Mouse (Mus musculus): ENCODE measurements around the gene Knl1. TPM values are rescaled to one million over a fixed set of nuclear protein-coding genes. Genes with fewer than 3 reads are reported as not detected.

Gene Knl1
- total RNA-seq, 2 experiments from 2014 or later, result 0.03 to 0.06 TPM

DNA sequence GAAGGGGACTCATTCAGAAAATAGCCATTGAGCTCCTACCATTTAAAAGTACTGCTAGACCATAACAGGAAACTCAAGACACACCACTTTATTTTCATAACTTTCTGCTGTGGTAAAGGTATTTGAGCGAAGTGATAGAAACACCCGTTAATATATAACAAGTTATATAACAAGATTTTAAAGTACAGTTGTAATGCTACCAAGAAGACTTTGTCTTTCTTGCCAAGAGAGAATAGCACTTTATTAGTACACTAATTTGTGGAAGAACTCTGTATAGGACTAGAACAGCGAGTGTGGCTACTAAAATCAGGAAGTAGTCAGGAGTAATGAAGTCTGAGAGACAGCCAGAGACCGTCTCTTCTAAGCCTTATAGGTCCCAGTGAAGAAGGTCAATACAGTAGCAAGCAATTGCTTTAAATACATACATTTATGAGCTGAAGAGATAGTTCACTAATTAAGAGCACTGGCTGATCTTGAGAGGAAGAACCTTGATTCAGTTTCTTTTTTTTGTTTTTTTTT, 3.3 kb downstream of the Knl1 start:
- TF ChIP-seq CTCF (IDR thresholded peaks at IDR 0.05), result no peak
- Histone ChIP-seq H3K4me3 (no peak overlapping the region), H3K27ac (no peak overlapping the region)
- DNase-seq, result no peak
- intact Hi-C loops (cut with DNase I), result no loop called here

DNA sequence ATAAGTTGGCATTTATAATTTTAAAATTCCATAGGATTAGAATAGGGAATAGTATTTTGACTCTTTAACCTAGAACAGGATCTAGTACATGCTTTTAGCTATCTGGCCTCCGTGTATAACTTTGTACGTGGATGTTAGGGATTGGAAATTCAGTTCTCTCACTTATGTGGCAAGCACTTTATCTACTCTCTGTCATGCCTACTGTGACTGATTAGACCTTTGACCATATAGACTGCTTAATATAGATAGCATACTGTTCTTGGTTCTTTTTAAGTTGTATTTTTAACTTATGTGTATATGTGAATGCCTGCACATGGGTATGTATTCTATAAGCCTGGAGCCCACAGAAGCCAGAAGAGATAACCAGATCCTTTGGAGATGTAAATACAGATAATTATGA, 13.2 kb downstream of the Knl1 start:
- H3K4me3 ChIP-seq, result no peak overlapping the region
- DNase-seq, result no peak
- TF ChIP-seq CTCF (IDR thresholded peaks at IDR 0.05), result no peak
- intact Hi-C loops (cut with DNase I), result no loop called here
- no peak overlapping the region for H3K27ac ChIP-seq

DNA sequence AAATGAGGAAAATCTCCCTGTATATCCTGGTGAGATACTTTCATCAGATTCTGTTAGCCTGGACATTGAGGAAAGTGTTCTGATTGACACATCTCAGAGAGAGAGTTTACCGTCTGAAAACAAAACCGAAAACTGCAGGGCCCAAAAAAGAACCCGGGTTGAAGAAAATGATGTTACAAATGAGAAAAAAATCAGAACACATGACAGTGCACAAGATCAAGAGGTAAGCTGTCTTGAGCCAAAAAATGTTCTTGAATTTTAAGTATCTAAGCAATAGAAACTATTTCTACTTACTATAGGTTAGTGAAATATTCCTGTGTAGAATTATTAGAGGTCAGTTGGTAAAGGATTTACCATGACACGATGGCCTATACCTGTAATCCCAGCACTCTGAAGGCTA, 25.5 kb downstream of the Knl1 start:
- Histone ChIP-seq H3K4me3 (no peak overlapping the region), H3K27ac (no peak overlapping the region)
- no peak for DNase-seq
- TF ChIP-seq CTCF (IDR thresholded peaks at IDR 0.05), result no peak
- intact Hi-C loops (cut with DNase I), result no loop called here

DNA sequence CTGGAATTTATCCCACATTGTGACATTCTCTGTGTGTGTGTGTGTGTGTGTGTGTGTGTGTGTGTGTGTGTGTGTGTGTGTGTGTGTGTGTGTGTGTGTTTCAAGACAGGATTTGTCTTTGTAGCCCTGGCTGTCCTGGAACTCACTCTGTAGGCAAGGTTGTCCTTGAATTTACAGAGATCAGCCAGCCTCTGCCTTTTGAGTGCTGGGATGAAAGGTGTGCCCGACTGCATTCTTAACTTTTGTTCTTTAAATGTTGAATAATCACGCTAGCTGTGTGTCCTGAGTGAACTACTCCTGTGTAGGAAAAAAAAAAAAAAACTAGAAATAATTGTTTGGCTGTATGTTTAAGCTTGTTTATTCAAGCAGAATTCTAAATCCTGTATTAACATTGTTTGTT, 39.2 kb downstream of the Knl1 start:
- Histone ChIP-seq H3K4me3 (no peak overlapping the region), H3K27ac (no peak overlapping the region)
- no peak for DNase-seq
- intact Hi-C loops (cut with DNase I), result no loop called here
- no peak for TF ChIP-seq CTCF (IDR thresholded peaks at IDR 0.05)

DNA sequence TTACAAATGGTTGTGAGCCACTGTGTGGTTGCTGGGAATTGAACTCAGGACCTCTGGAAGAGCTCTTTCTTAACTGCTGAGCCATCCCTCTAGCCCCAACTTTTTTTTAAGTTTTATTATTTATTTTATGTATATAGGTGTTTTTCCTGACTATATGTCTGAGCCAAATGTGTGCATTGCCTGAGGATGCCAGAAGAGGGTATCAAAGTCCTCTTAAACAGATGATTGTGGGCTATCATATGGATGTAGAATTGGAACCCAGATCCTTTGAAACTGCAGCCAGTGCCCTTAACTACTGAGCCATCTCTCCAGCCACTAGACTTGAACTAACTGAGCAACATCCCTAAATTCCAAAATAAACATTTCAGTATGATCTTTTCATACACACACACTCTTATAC, 54.6 kb downstream of the Knl1 start:
- no peak overlapping the region for H3K27ac ChIP-seq
- peak; percentile 25; the same call in 1 of the 2 replicates for TF ChIP-seq CTCF (IDR thresholded peaks at IDR 0.05)
- no peak overlapping the region for H3K4me3 ChIP-seq
- DNase-seq, result no peak
- intact Hi-C loops (cut with DNase I), result no loop called here

DNA sequence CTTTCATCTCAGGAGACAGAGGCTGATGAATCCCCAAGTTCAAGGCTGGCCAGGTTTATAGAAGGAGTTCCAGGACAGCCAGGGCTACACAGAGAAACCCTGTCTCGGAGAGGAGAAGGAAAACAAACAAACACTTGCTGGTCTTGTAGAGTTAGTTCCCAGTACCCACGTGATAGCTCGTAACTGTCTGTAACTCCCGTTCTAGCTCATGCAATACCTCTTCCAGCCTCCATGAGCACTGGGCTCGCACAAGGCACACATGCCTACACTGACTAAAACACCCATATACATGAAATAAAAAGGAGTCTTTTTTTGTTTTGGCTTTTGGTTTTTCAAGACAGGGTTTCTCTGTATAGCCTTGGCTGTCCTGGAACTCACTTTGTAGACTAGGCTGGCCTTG, 59.7 kb downstream of the Knl1 start:
- no peak overlapping the region for H3K4me3 ChIP-seq
- no peak for TF ChIP-seq CTCF (IDR thresholded peaks at IDR 0.05)
- intact Hi-C loops (cut with DNase I), result no loop called here
- DNase-seq, result no peak
- H3K27ac ChIP-seq, result no peak overlapping the region

DNA sequence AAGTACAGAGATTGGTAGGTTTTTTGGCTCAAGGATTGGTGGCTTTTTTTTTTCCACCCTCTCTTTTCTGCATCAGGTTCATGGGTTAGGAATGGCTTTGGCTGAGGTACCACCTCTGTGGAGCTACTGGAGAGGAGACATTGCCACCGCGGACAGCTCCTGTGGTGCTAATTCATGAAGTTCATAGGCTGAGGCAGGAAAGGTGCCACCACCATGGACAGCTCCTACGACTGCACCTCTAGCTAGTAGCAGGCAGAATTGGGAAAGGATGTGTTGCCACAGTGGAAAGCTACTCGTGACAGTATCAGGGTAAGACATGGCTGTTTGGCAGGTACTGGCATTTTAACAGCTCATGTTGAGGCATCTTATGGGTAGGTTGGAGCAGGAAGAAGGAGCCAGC, 61.6 kb downstream of the Knl1 start:
- Histone ChIP-seq H3K4me3 (no peak overlapping the region), H3K27ac (no peak overlapping the region)
- TF ChIP-seq CTCF (IDR thresholded peaks at IDR 0.05), result no peak
- intact Hi-C loops (cut with DNase I), result no loop called here
- no peak for DNase-seq

DNA sequence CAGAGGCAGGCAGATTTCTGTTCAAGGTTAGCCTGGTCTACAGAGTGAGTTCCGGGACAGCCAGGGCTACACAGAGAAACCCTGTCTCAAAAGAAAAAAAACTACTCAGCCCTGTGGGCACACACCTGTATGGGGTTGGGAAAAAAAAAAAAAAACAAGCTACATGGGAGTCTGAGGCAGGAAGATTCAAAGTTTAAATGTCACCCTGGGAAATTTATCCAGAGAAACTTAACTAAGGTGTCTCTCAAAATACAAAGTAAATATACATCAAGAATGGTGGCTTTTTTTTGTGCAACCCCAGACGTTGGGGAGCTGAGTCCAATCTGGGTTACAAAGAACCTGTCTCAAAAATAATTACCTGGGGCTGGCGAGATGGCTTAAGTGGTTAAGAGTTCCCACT, 64.1 kb downstream of the Knl1 start:
- intact Hi-C loops (cut with DNase I), result loop anchor here (5.0 kb wide), 1 partner anchor 64 kb away; the partner anchor contains the start of gene Knl1
- Histone ChIP-seq H3K4me3 (no peak overlapping the region), H3K27ac (no peak overlapping the region)
- TF ChIP-seq CTCF (IDR thresholded peaks at IDR 0.05), result no peak
- no peak for DNase-seq

DNA sequence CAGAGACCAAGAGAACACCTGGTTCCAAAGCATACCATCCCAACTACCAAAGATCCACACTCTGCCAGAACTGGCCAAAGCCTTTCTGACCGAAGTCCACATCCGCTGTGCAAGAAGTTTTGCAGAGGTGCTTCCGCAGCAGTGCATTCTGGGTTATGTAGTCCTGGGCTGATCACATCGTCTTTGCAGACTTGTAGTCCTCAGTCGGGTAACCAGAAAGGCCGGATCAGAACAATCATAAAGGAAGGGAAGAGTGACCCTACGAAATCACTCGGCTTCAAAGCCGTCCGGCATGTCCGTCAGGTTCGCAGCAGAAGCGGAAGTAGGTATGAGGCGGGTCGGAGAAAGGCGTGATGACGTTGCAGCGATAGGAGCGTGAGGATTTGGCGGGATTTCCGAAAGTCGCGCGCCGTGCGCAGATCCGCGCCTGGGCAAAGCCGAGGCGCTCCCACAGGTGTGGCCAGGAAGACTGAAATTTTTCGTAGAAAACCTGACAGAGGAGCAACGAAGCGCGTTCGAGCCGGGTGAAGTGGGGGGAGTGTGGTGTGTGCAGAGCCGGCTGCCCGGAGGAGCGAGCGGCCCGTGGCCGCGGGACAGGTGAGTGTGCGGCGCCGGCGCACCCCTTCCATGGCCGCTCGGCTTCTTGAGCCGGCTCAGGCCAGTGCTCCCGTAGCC, 65.7 kb downstream of the Knl1 start, which contains the start of gene Rad51:
Gene Rad51, plus strand, starts transcription at position 356 of the 675 bp plus-strand sequence.
- DNase-seq, result peak; percentile 88
- Histone ChIP-seq H3K4me3 (peak within 1 kb of the TSS; percentile 85), H3K27ac (peak within 1 kb of the TSS; percentile 96)
- TF ChIP-seq CTCF (IDR thresholded peaks at IDR 0.05), result no peak
- intact Hi-C loops (cut with DNase I), result loop anchor here (5.0 kb wide), 1 partner anchor 65 kb away; the partner anchor contains the start of gene Knl1

DNA sequence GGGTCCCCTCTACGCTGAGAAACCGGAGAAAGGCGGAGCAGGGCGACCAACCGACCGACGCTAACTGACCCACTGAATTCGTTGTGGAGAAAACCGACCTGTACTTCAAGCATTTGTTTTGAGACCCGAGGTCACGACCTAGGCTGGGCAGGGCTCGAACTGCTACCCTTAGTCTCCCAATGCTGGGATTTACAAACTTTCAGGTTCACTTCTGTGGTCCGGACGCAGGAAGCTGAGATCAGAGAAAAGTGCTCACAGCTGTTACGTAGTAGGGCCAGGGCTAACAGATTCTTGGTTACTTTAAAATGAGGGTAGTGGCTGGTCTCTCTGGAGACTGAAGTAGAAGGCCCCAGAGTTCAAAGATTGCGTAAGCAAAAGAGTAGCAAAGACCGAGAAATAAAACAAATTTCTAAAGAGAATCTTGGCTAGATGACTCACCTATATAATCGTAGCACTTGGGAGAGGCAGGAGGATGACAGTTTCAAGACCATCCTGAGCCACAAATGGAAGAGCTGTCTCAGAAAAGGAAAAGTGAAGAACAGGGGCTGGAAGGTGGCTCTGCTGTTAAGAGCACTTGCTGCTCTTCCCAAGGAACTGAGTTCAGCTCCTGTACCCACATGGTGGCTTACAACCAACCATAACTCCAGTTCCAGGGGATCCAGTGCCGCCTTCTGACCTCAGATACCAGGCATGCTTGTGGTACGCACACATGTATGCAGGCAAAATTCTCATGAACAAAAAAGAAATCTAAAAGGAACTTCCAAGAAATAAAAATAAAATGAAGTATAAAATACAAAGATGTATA, 66.4 kb downstream of the Knl1 start:
- DNase-seq, result no peak
- Histone ChIP-seq H3K27ac (peak overlapping the region; percentile 96; the same call in 1 of the 2 replicates), H3K4me3 (peak overlapping the region; percentile 85)
- no peak for TF ChIP-seq CTCF (IDR thresholded peaks at IDR 0.05)
- intact Hi-C loops (cut with DNase I), result loop anchor here (5.0 kb wide), 1 partner anchor 66 kb away; the partner anchor contains the start of gene Knl1

DNA sequence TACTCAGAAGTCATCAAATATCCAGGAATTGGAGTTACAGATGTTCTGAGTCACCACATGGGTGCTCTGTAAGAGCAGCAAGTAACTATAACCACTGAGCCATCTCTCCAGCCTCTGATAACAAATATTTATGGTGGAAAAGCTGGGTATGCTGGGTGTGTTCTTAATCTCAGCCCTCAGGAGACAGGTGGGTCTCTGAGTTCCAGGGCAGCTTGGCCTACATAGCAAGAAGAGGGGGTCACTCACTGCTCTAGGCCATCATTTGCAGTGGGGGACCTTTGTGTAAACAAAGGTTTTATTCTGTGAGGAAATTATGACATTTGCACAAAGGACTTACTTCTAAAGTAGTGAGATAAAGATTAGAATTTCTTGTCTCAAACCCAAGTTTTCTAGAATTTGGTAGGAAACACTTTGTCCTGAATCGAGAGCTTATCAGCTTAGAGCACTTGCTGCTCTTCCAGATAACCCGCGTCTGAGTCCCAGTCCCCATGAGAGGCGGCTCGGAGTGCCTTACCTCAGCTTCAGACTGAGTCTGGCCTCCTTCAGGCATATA, 89.5 kb downstream of the Knl1 start:
- Histone ChIP-seq H3K4me3 (no peak overlapping the region), H3K27ac (no peak overlapping the region)
- intact Hi-C loops (cut with DNase I), result no loop called here
- no peak for TF ChIP-seq CTCF (IDR thresholded peaks at IDR 0.05)
- DNase-seq, result no peak

DNA sequence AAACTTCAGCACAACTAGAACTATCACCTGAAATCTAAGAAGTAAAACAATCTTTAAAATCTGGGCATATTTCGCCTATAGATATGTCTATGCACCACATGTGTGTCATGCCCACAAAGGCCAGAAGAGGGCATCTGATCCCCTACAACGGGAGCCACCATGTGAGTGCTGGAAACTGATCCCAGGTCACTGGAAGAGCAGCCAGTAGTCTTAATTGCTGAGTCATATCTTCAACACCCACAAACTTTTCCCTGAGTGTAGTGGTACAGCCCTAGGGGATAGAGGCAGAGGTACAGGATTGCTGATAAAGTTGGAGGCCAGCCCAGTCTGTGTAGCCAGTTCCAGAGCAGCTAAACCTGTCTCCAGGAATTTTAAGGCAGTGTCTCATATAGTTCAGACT, 98.3 kb downstream of the Knl1 start:
- DNase-seq, result no peak
- Histone ChIP-seq H3K4me3 (no peak overlapping the region), H3K27ac (no peak overlapping the region)
- intact Hi-C loops (cut with DNase I), result no loop called here
- TF ChIP-seq CTCF (IDR thresholded peaks at IDR 0.05), result peak; percentile 39; the same call in 1 of the 2 replicates

DNA sequence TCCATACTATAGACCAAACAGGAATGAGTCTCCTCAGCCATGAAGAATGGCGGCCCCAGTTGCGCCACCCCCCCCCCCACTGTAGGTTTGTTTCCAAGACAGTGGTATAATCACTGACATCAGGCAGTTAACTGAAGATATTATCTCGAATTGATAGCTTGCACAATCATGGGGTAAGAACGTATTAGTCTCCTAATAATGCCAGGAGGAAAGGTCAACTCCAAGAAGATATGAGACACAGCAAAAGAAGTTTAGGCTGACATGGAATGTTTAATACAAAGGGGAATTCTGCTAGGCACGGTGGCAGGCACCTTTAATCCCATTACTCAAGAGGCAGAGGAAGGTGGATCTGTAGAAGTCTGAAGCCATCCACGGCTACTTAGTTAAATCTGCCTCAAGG, 99.5 kb downstream of the Knl1 start:
- Histone ChIP-seq H3K4me3 (no peak overlapping the region), H3K27ac (no peak overlapping the region)
- no peak for DNase-seq
- no peak for TF ChIP-seq CTCF (IDR thresholded peaks at IDR 0.05)
- intact Hi-C loops (cut with DNase I), result no loop called here

Data from gastrocnemius, adult 2 months (tissue).